Mouse (Mus musculus) forebrain, postnatal 0 days (tissue): ENCODE results near the gene Sag. TPM values are rescaled to one million over a fixed set of nuclear protein-coding genes. Genes with fewer than 3 reads are reported as not detected.

Experiments
- ATAC-seq: fragments of 200-750 bp; cut with Nextera tagmentation; 2 replicates; pipeline ENCODE4 v1.8.0; 2017; ENCODE audit warnings: mild to moderate bottlenecking, moderate library complexity
- DNase-seq: peaks from one replicate; pipeline ENCODE4 v3.0.0-alpha.2; 2015
- H3K27ac ChIP-seq: fragments of 300-500 bp; sonication (generic); 2 replicates; pipeline ENCODE4 v1.5.1; 2014; ENCODE audit warnings: low read depth, mild to moderate bottlenecking, antibody characterized with exemption, low read length, moderate library complexity, mixed read lengths
- H3K27me3 ChIP-seq: fragments of 300-500 bp; sonication (generic); 2 replicates; pipeline ENCODE4 v1.6.1; 2014; ENCODE audit warnings: mild to moderate bottlenecking, low read length, mixed read lengths; ENCODE audit not compliant: insufficient read depth
- H3K36me3 ChIP-seq: fragments of 300-500 bp; sonication (generic); 2 replicates; pipeline ENCODE4 v1.6.1; 2014; ENCODE audit warnings: mild to moderate bottlenecking, moderate library complexity; ENCODE audit not compliant: insufficient read depth
- H3K4me1 ChIP-seq: fragments of 300-500 bp; sonication (generic); 2 replicates; pipeline ENCODE4 v1.6.1; 2014; ENCODE audit warnings: antibody characterized with exemption; ENCODE audit not compliant: insufficient read depth
- H3K4me2 ChIP-seq: fragments of 300-500 bp; sonication (generic); 2 replicates; pipeline ENCODE4 v1.6.1; 2014; ENCODE audit warnings: low read depth, mild to moderate bottlenecking, moderate library complexity
- H3K4me3 ChIP-seq: fragments of 300-500 bp; sonication (generic); 2 replicates; pipeline ENCODE4 v1.5.1; 2014; ENCODE audit warnings: low read depth, low read length, mixed read lengths
- H3K9ac ChIP-seq: fragments of 300-500 bp; sonication (generic); 2 replicates; pipeline ENCODE4 v1.6.1; 2014; ENCODE audit warnings: mild to moderate bottlenecking
- H3K9me3 ChIP-seq: fragments of 300-500 bp; sonication (generic); 2 replicates; pipeline ENCODE4 v1.6.1; 2016; ENCODE audit warnings: low read length
- CTCF ChIP-seq: sonication (generic); IDR thresholded peaks from 2 replicates; pipeline ENCODE4 v1.5.1; 2016; ENCODE audit warnings: antibody characterized with exemption, control low read depth, low read depth
- WGBS: fragments of 180-500 bp; shearing (Covaris S2); extraction: QIAGEN DNeasy Blood & Tissue Kit; methylation state at CpG from one replicate; pipeline ENCODE4 v1.1.7; 2014; 5-methylcytosine and 5-hydroxymethylcytosine counted together
- polyA plus RNA-seq: library from polyadenylated mRNA; unstranded; fragments of >200 nt; fragmentation: Nextera tagmentation; extraction: Ambion mirVana; gene quantifications from 2 replicates; pipeline ENCODE4 v1.2.1, GENCODE M21; 2015
- total RNA-seq: library from RNA; depleted of rRNA; stranded (reverse); fragments of >200 nt; gene quantifications from 2 replicates; pipeline ENCODE4 v1.2.3, GENCODE M21; 2014; rRNA removed

The Sag gene
- total and polyA plus RNA-seq, 2 experiments from 2014 or later: 0.76 to 1.6 TPM

DNA sequence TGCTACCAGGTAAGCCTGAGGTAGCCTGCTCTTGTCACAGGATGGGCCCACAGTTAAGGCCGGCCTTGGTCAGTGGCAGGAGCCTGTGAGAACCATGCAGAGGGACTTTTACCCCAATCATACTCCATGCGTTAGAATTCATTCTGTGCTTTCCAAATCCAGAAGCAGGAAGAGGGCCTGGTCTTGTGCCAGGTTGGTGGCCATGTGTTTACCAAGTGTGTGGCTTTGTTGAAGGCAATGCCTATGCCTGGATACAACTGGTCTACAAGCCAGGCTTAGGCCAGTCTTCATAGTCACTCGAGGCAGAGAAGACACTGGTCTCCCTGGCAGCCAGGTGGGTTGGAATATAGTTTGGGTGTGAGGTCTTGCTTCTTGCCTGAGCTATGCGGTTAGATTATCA lies 88.2 kb downstream of the Sag start:
- H3K4me1 ChIP-seq: no peaks in the 10 kb centered on the region
- DNase-seq (no peak), ATAC-seq (no peak)
- no peaks in the 10 kb centered on the region for H3K36me3 ChIP-seq
- no peak overlapping the region for H3K4me2 ChIP-seq
- no peaks in the 10 kb centered on the region for H3K9me3 ChIP-seq
- H3K4me3 ChIP-seq: no peak overlapping the region
- TF ChIP-seq CTCF: no peak
- H3K9ac ChIP-seq: no peak overlapping the region
- H3K27me3 ChIP-seq: no peaks in the 10 kb centered on the region
- WGBS: 80% methylated on average over 4 of the region's 4 CpGs
- no peak overlapping the region for H3K27ac ChIP-seq

DNA sequence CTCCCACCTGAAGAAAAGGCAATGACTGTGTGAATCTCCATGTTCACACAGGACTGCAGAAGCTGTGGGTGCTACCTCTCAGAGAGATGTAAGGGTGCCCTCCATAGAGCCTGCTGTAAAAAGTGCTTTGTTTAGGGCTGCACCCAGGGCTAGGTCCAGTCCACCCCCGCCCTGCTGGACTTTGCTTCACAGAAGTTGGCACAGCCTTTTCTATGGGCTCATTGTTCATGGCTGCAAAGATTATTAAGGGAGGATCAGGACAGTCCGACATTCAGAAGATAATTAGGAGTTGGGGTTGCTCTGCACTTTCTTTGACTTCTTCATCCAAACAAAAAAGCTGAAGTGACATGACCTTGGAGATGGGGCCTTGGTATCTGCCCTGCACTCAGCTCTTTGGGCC lies 89.0 kb downstream of the Sag start:
- no peak for ATAC-seq
- no peak overlapping the region for H3K4me2 ChIP-seq

DNA sequence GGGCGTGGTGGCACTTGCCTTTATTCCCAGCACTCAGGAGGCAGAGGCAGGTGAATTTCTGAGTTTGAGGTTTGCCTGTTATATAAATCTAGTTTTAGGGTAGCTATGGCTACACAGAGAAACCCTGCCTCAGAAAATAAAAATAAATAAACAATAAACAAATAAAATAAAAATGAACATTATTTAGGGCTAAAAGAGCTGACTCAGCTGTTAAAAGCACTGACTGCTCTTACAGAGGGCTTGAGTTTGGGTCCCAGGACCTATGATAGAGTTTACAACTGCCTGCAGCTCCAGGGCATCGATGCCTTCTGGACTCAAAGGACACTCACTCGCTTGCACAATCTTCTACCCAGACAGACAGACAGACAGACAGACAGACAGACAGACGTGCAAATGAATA lies 89.9 kb downstream of the Sag start:
- Histone ChIP-seq H3K4me1 (no peaks in the 10 kb centered on the region), H3K27ac (no peak overlapping the region), H3K9ac (no peak overlapping the region), H3K27me3 (no peaks in the 10 kb centered on the region), H3K4me3 (no peak overlapping the region), H3K9me3 (no peaks in the 10 kb centered on the region), H3K36me3 (no peaks in the 10 kb centered on the region), H3K4me2 (no peak overlapping the region)
- DNase-seq: no peak
- no peak for TF ChIP-seq CTCF
- ATAC-seq: no peak
- WGBS: 96% methylated on average over 4 of the region's 4 CpGs

More for the DNA sequence above, 89.0 kb downstream of the Sag start:
- Histone ChIP-seq H3K36me3 (no peaks in the 10 kb centered on the region), H3K27me3 (no peaks in the 10 kb centered on the region), H3K9me3 (no peaks in the 10 kb centered on the region), H3K4me3 (no peak overlapping the region), H3K9ac (no peak overlapping the region), H3K4me1 (no peaks in the 10 kb centered on the region), H3K27ac (no peak overlapping the region)
- DNase-seq: no peak
- no peak for TF ChIP-seq CTCF
- 34% methylated on average over 2 of the region's 2 CpGs for WGBS

Other genes with a start within 250 kb of the Sag start
- gene Ngef, start 229.8 kb upstream of the Sag start, total RNA-seq: 67.2 and 85.0 TPM in 2 replicates
- 49.8 and 57.9 TPM in 2 replicates for gene Ngef, start 229.8 kb upstream of the Sag start, polyA plus RNA-seq
- gene Inpp5d, start 183.4 kb upstream of the Sag start, total RNA-seq: 4.5 and 25.4 TPM in 2 replicates
- 2.7 and 3.0 TPM in 2 replicates for gene Inpp5d, start 183.4 kb upstream of the Sag start, polyA plus RNA-seq
- gene Atg16l1, start 47.8 kb upstream of the Sag start, total RNA-seq: 70.2 and 98.7 TPM in 2 replicates
- 36.7 and 49.1 TPM in 2 replicates for gene Atg16l1, start 47.8 kb upstream of the Sag start, polyA plus RNA-seq
- gene Dgkd, start 49.6 kb downstream of the Sag start, total RNA-seq: 80.2 and 80.4 TPM in 2 replicates
- 30.1 and 37.1 TPM in 2 replicates for gene Dgkd, start 49.6 kb downstream of the Sag start, polyA plus RNA-seq
- 15.4 and 19.0 TPM in 2 replicates for gene Usp40, start 204.9 kb downstream of the Sag start, total RNA-seq
- 5.1 and 8.0 TPM in 2 replicates for gene Usp40, start 204.9 kb downstream of the Sag start, polyA plus RNA-seq